Mouse (Mus musculus) thymus, postnatal 10 days (tissue): ENCODE data around the gene Atf6b.

Experiments
- DNase-seq, 2 experiments: peaks; one replicate each; pipeline ENCODE4 v3.0.0; 2021; ENCODE audit warnings: low spot score in 2 of 2

Atf6b gene

DNA sequence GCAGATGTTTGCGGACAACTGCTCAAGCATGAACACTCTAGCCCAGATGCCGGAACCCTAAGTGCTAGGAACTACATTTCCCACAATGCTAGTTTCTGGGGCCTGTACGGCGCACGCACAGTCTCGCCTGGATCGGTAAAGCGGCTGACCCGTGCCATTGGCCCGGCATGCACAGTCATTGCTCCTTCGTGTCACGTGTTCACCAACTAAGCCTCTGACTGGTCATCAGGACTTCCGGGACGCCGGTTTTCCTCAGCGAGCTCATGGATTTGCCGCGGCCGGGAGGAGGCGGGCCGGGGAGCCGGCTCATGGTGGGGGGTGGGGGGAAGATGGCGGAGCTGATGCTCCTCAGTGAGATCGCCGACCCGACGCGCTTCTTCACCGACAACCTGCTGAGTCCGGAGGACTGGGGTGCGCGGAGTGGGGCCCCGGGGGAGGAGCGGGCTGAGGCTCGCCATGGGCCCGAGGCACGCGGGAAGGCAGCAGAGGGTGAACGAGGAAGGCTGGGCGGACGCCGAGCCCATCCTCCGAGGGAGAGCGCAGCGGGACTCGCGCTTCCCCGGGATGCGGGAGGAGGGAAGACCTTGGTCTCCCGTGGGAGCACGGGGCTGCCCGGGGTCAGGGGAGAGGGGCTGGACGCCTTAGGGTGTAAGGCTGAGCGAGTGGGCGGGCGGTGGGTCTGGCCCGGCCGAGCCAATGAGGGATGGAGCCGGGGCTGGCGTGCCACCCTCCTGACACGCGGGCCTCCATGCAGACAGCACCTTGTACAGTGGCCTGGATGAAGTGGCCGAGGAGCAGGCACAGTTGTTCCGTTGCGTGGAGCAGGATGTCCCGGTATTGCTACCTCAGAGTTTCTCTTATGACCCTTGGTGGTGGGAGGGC is at the start of gene Atf6b:
Gene Atf6b (plus strand): TSS at position 241 of the 882 bp plus-strand sequence.
- DNase-seq = peak; percentile 90 to 96

DNA sequence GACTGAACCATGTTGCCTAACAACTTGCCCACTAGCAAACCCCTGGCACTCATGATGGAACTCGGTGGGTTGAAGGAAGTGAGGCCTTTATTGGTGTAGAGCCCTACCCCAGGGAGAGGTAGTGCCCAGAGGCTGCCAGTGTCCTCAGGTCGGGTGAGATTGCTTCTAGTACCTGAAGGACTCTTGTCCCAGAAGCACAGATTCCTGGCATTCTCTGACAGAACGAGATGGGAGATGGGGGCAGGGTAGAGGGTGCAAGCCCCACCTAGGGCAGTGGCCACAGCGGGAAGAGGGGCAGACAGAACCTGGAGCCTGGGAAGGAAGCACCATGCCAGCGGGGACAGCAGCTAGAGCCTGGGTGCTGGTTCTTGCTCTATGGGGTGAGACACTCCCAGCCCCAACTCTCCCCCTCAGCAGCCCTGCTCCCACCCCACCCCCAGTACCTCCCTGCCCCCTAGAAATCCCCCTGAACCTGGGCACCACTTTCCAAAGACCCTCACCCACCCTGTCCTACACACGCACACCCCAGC is 49.3 kb upstream of the Atf6b start, which contains the start of gene Ager:
Gene Ager (plus strand): TSS at position 297 of the 530 bp plus-strand sequence.
- no peak for DNase-seq

DNA sequence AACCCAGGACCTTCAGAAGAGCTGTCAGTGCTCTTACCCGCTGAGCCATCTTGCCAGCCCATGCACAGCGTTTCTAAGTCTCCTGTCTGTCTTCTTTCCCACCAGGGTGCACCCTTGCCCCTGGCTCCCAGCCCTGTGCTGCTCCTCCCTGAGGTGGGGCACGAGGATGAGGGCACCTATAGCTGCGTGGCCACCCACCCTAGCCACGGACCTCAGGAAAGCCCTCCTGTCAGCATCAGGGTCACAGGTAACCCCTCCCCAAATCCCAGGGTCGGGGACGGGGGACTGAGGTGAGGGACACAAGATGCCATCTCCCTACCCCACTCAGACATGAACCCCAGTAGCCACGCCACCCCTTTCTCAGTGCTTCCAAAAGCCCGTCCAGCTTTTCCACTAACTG is 47.1 kb upstream of the Atf6b start:
- DNase-seq = no peak

DNA sequence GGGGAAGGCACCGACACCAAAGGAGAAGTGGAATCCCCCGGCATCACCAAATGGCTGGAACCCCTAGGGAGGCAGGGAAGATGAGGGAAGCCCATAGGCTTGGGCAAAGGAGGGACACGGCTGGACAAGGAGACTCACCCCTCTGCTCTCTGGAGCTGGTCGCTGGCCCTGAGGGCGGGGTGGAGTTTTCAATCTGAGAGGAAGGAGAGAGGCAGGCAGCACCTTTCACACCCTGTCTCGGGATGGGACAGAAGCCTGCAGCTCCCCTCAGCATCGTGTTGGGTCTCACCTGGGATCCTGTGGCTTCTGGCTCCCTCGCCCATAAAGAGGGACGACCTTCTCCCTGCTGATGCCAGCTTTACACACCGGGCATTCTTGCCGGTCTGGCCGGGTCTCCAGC is 45.1 kb upstream of the Atf6b start:
- DNase-seq = no peak

DNA sequence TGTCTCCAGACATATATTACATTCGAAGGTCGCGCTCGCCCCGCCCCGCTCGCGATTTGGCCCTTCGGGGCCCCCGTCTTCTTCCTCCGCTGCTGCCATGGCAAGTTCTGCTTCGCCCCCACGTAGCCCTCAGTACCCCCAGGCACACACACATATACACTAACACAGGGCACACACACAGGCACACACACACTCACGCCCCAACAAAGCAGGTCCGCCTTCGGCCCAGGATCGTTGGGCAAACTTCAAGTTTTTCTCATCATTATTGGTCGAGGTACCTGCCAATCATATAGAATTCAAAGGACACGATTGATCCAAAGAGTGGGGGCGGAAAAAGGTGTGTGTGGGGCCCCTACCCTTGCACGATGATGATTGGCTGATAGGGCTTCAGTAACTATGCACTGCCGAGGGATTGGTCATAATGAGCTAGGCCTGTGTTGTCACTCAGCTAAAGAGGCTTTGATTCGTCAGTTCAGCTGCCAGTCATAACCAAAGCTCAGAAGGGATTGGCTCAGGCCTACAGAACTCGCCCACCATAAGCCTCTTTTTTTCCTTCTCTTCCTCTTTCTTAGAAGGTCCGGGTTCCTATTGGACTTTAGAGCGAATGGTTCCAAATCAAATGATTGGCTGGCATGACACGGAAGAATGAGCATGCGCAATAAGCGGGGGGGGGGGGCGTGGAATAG is 43.4 kb upstream of the Atf6b start, which contains the start of gene Rnf5:
Gene Rnf5 (minus strand): TSS at position 316 of the 686 bp plus-strand sequence.
- peak; percentile 98 to 99 for DNase-seq

DNA sequence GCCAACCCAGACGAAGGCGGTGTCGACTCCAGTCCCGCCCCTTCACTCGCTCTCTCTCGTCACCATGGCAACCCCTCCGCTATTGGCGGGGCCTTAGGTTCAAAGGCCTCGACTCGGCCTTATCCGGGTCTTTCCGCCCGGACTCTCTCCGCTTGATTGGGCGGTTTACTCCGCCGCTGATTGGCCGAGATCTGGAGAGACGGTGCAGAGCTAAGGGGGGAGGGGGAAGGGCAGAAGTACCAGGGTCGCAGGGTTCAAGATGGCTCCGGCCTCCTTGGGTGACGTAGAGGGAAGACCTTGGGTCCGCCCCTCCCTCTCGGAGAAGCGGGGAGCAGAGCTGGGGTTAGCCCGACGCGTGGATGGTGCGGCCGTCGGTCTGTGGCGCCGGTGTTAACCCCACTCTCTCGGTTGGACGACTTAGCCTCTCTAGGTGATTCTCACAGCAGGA is 42.9 kb upstream of the Atf6b start, which contains the start of gene Agpat1:
Gene Agpat1 (plus strand): TSS at position 202 of the 448 bp plus-strand sequence.
- peak; percentile 99 to 100 for DNase-seq

DNA sequence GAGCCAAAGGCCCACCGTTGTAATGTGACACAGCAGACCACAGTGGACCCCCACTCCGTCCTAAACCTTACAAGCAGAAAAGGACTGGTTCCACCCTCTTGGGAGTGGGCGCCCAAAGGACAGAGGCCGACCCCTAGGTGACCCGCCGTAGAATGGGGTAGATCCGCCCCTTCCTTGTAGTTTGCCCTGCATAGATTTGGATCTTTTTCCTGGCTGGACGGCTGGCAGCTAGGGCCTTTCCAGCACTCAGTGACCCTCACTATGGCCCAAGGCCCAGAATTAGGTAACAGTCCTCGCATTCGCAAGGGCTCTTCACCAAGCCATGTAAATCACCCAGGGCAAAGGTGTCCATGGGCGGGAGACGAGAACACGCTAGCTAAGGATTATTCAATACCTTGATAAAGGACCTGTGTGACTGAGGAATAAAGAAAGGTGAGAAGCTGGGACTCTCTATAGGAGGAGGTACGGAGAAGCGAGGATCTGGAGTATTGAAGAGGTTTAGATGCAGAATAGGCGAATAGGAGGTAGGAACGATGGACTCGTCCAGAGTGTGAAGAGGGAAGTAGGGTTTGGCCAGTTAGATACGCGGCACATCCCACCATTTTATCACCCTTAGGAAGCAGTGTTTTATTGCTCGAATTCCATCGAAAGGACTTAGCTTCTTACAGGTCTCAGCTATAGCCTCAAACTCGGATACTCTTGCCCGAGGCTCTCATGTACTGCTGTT is 42.3 kb upstream of the Atf6b start:
- DNase-seq = no peak

DNA sequence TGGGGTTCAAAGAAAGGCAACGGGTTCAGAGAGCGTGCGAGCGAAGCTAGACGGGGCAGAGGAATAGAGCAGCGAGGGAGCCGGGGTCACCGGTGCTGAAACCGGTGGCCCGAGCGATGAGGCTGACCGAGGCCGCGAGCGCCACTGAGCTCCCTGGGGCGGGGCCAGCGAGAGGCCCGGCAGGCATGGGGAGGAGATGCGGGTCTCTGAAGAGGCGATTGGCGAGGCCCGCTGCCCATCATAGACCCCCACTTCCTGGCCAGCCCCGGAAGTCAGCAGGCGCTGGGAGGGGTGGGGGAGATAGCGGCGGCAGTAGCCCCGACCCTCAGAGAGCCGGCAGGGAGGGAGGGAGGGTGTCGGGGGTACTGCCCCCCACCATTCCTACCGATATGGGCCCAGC is 41.3 kb upstream of the Atf6b start:
- DNase-seq = peak; percentile 94 to 95

DNA sequence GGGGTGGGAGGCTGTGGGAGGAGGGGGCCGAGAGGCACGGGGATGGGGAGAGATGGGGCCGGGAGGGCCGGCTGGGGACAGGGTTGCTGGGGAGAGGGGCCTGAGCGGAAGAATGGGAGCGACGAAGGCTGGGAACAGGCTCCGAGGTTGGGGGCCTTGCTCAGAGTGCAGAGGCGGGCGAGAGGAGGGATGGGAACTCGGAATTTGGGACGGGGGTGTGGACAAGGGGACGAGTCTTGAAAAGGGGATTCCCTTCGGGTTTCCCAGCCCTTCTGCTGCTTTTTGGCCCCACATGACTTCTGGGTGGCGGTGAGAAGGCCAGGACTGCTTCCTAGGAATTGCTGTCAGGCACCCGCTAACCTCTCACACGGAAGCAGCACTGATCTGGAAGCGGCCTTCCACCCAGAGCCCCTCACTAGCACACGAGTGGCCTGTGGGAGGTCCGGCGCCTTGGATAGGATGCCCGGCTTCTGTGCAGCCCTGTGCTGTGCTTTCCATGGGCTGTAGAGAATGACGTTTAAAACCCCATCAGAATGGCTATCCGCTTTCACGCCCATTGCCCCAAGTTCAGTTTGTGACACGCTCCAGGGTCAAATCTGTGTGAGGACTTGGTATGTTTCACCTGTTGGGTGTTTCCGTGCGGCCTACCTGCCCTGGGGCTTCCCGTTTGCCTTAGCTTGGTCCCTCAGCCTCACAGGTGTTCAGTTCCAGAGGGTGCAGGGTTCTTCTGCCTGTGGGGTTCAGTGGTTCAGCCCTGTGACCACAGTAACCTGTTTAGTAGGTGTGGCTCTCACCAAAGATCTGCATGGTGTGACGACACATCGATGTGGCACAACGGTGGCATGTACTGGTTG is 40.5 kb upstream of the Atf6b start:
- DNase-seq = no peak

DNA sequence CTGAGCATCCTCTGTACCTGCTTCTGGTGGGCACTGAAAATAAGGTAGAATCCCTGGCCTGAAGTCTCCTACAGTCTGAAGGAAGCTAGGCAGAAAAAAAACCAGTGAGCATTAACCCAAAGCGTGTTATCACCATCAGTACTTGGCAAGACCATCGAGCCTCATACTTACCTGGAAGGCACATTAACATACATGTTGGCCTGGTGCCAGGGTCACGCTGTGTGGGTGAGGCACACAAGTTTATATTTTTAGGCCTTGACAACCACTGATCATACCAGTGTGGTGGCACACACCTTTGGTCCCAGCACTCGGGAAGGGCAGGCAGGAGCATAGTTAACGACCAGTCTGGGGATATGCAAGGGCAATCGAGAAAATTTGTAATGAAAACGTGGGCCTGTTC is 38.9 kb upstream of the Atf6b start:
- no peak for DNase-seq

DNA sequence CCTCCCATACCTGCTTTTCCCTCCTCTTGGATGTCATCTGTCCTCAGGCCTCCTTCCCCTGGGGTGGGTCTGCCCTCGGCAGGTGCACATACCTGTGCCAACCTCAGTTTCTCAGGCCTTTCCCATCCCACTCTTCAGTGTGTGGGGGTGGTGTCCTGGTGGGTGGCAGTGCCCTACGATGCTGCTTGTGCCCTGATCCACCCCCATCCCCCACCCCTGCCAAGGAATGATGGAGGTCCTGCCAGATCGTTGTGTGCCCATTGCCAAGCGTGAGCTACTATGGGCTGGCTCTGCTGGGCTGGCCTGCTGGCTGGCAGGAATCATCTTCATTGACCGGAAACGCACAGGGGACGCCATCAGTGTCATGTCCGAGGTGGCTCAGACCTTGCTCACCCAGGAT is 35.9 kb upstream of the Atf6b start:
- DNase-seq = no peak

DNA sequence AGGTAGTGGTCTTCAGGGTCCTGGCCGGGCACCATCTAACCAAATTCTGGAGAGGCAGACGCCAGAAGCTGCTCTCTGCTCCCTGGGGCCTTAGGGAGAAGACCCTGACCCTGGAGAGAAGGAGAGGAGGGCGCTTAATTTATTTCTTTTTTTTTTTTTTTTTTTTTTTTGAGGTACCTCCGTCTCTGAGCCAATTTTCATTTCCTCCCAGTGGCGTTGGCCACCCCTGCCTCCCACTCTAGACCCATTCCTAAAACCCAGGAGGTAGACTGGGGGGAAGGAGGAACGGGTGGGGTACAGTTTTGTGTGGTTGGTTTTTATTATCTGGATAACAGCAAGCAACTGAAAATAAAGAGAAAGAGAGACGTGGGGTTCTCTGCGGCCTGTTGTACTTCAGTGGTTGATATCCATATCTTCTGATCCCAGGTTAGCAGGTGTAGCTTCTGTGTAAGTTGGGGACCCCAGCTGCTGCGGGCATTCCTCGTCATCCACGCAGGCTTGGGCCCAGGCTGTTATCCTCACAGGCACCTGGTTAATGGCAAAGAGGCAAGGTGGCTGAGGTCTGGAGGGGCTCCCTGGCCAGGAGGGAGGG is 33.8 kb upstream of the Atf6b start:
- no peak for DNase-seq

DNA sequence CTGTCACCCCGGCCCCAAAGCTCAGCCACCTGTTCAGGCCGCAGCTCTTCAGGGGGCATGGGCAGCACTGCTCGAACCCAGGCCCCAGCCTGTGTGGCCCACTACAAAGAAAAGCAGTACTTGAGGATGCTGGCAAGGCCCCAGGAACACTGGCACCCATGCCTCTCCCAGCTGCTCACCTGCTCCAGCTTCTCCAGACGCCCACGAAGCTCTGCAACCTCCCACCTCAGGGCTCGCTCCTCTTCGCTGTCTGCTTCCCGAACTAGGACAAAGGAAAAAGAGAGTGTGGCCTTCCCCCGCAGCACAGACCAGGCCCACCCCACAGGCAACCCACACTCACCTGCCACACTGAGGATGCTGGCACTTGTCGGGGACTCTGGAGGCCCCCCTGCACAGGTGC is 33.1 kb upstream of the Atf6b start:
- DNase-seq = no peak

DNA sequence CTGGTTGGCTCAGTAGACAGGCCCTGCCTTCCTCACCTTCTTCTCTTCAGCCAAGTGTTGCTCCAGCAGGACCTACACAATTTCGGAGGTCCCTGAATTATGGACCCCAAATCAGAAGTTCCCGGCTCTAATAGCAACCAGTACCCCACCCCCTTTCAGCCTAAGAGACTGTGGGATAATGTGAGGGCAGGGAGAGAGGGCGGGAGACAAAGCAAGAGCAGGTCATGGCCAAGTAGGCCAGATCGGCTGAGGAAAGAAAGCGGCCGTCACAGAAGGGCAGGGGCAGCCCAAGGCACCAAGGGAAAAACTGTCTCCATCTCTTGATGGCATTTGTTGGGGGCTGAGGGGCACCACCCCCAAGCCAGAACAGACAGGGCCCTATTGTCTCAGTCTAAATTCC is 31.1 kb upstream of the Atf6b start, which contains the start of gene Egfl8:
Gene Egfl8 (minus strand): TSS at position 101 of the 400 bp plus-strand sequence.
- no peak for DNase-seq

DNA sequence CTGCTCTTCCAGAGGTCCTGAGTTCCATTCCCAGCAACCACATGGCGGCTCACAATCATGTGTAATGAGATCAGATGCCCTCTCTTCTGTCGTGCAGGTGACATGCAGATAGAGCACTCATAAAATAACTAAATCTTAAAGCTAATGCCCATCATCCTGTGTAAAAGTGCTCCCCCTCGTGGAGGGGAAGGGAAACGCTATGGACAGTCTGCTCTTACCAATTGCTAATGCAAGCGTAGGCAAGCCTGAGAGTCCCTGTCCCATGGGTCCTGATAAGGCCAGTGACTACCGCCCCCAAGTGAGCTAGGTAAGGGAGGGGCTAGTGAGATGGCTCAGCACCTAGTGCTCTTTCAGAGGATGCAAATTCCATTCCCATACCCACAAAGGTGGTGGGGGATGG is 27.9 kb upstream of the Atf6b start:
- peak; percentile 66 to 86 for DNase-seq

DNA sequence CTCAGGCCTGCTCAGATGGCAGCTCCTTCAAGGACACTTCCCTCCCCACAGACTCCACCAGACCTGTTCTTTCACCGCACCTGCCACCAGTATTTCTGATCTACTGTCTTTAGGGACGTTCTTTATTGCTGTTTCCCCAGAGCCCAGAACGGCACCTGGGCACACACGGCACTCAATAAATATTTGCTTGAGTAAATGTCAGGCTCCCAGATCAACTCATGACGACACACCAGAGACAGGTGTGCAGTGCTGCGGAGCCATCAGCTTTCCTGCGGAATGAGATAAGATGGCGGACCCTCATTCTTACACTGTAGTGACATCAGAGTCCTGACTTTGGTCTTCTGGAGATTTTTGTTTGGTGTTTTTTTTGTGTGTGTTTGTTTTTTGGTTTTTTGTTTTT is 25.9 kb upstream of the Atf6b start:
- DNase-seq = no peak

DNA sequence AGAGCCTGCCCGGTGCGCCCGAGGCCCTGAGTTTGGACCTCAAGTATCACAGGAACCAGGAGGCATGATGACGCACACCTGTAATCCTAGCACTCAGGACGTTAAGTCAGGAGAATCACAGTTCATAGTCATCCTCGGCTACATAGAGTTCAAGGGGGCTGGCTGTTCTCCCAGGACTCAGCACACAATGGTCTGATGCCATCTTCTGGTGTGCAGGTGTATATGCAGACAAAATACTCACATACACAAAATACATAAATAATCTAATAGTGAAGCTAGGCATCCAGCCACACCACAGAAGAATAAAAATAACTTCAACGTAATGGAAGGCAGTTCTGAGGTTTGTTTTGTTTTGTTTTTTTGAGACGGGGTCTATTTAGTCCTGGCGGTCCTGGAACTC is 23.8 kb upstream of the Atf6b start:
- DNase-seq = no peak

DNA sequence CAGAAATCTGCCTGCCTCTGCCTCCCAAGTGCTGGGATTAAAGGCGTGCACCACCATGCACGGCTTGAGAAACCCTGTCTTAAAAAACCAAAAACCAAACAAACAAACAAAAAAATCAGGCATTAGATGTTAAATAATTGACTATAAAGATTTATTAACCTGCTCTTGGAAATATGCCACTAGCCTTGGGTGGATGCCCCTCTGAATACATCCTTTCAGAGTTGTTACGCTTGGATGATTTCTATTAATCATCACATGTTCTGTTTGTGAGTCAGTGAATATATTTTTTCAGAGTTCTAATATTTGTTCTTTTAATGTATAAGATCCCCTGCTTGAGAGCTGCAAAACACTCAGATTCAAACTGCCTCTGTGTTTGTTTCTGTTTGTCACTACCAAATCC is 22.0 kb upstream of the Atf6b start:
- DNase-seq = no peak

DNA sequence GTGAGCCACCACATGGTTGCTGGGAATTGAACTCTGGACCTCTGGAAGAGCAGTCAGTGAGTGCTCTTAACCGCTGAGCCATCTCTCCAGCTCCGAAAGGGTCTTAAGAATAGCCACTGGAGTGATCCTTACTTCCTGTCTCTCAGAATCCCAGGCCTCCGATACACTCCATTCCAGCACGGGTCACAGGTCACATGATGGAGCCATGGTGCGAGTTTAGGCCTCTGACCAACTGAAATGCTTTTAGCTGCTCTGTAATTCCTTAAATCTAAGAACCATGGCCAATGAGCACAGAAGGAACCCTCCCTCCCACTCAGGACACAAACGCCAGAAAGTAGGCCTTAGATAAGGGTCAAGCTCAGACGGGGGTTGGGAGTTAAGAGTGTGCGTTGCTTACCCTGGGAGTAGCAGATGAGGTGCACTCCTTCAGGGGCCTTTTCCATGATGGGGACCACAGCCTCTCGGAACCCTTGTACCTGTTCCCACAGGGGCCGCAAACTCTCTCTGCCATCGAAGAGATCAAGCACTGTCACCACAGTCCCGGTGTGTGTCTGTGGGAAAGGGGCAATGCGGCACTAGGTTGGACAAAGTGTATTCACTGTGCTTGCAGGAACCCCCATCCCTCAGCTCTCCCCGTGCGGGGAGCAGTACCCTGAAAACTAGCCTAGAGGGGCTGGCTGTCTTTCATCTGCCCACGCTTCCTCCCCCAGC is 20.7 kb upstream of the Atf6b start:
- no peak for DNase-seq

DNA sequence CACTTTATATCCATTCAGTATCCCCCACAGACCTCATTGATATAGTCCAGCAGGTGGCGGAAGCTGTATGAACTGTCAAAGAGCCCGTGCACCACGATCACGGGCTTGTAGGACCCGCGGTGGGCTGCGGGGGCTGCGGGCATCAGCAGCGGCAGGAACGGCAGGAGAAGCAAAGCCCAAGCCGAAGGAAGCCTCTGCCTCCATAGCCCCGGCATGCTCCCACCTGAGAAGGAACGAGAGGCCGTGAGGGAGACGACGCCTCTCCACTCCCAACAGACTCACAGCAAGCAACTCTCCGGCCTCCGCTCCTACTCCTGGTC is 20.2 kb upstream of the Atf6b start:
- peak; percentile 44 to 54 for DNase-seq
